Comparison of ENCODE assay signal across 9 mouse cellular contexts in genomic region chr2:73745647-73746374, GRCm38 (mm10). TPM values are rescaled to one million over a fixed set of nuclear protein-coding genes. Genes with fewer than 3 reads are reported as not detected.
DNase-seq lines count a peak whose midpoint lies in the region; ATAC-seq and TF ChIP-seq lines count a peak whose summit lies in the region.
"Had no signal": no experiment of that assay in that cellular context is flagged by ENCODE, and none has a peak within 500 bp of the region (broad histone marks: within the 10 kb centered on the region; RNA-seq: fewer than 3 reads in every experiment).

No protein-coding gene starts in this region.

- POLR2A ChIA-PET in Patski (lab: Charles Lee), result no interaction called here

- no peak for TF ChIP-seq POLR2A in cerebellum, adult 2 months (IDR thresholded peaks at IDR 0.05; ENCODE audit: borderline replicate concordance, insufficient read depth, low read length)

- peak; percentile 17; the same call in 1 of the 2 replicates for TF ChIP-seq CTCF in cerebellum, adult 2 months (IDR thresholded peaks at IDR 0.05; ENCODE audit: borderline replicate concordance, insufficient read depth, low read depth, low read length)
- TF ChIP-seq CTCF in Patski (IDR thresholded peaks at IDR 0.05), result peak; percentile 66
- peak; percentile 79 for TF ChIP-seq CTCF in lung, embryonic 14.5 days (IDR thresholded peaks at IDR 0.05; ENCODE audit: low read depth)

- H3K4me3 ChIP-seq in cerebellum, adult 2 months (replicated peaks; ENCODE audit: insufficient read depth, low read depth, low read length), result no peak overlapping the region
- no peak overlapping the region for H3K4me3 ChIP-seq in lung, embryonic 14.5 days (ENCODE audit: low read depth, low read length)
- H3K4me3 ChIP-seq: stomach, embryonic 15.5 days had no signal

- CTCF ChIA-PET in Patski (lab: Charles Lee), result interaction anchor here (0.6 to 2.7 kb wide), 23 partner anchors 10 to 199 kb away, joined by 3 to 22 read pairs (median 4); partner anchors contain the start of gene Chrna1

- no peaks in the 10 kb centered on the region for H3K9me3 ChIP-seq in lung, embryonic 14.5 days (ENCODE audit: low read depth, low read length)
- H3K9me3 ChIP-seq: stomach, embryonic 15.5 days had no signal

- H3K27ac ChIP-seq in cerebellum, adult 2 months (ENCODE audit: insufficient read depth, low read length), result no peak overlapping the region
- H3K27ac ChIP-seq in lung, embryonic 14.5 days (ENCODE audit: low read depth), result no peak overlapping the region
- H3K27ac ChIP-seq: stomach, embryonic 15.5 days had no signal

- no peak overlapping the region for H3K4me2 ChIP-seq in lung, embryonic 14.5 days
- H3K4me2 ChIP-seq: stomach, embryonic 15.5 days had no signal

- peak in 1 of 2 experiments; percentile 5 for DNase-seq in cerebellum, adult 2 months
- no peak for DNase-seq in cerebellum, adult 9-11 months
- peak; percentile 62 for DNase-seq in kidney, adult 9 months
- no peak for DNase-seq in kidney, adult 11 months
- no peak for DNase-seq in Patski (ENCODE audit: low read depth, low spot score)
- peak; percentile 81 for DNase-seq in lung, embryonic 14.5 days
- DNase-seq in neural tube, embryonic 10.5 days (ENCODE audit: extremely low spot score, low spot score), result no peak

- 47% methylated on average over 3 of the region's 3 CpGs for whole genome bisulfite sequencing in cerebellum, adult 2 months
- 39% methylated on average over 3 of the region's 3 CpGs for WGBS in lung, embryonic 14.5 days

- no peaks in the 10 kb centered on the region for H3K27me3 ChIP-seq in cerebellum, adult 2 months (ENCODE audit: control insufficient read depth, insufficient read depth, low read length)
- no peaks in the 10 kb centered on the region for H3K27me3 ChIP-seq in Patski
- no peaks in the 10 kb centered on the region for H3K27me3 ChIP-seq in lung, embryonic 14.5 days (ENCODE audit: insufficient read depth, low read length)
- H3K27me3 ChIP-seq: stomach, embryonic 15.5 days had no signal

- H3K4me1 ChIP-seq in cerebellum, adult 2 months (ENCODE audit: control insufficient read depth, insufficient read depth, low read length), result no peaks in the 10 kb centered on the region
- no peaks in the 10 kb centered on the region for H3K4me1 ChIP-seq in lung, embryonic 14.5 days (ENCODE audit: insufficient read depth)
- H3K4me1 ChIP-seq: stomach, embryonic 15.5 days had no signal

- ATAC-seq in Patski, result no peak
- ATAC-seq in lung, embryonic 14.5 days (ENCODE audit: insufficient read depth), result no peak; the same call in 1 of the 2 replicates
- no peak for ATAC-seq in monocyte, adult 5-6 weeks (replicated peaks; ENCODE audit: insufficient number of reproducible peaks, low FRiP score, low TSS enrichment, poor library complexity, severe bottlenecking)

- in situ Hi-C loops in Patski (cut with MboI; ENCODE audit: low pct_unique_long_range_greater_than_20kb), result loop anchor here (5.0 kb wide), 1 partner anchor 164 kb away; the partner anchor contains the start of gene Chrna1

- H3K36me3 ChIP-seq in lung, embryonic 14.5 days (ENCODE audit: insufficient read depth), result no peaks in the 10 kb centered on the region
- H3K36me3 ChIP-seq: stomach, embryonic 15.5 days had no signal

- no peak overlapping the region for H3K9ac ChIP-seq in lung, embryonic 14.5 days
- H3K9ac ChIP-seq: stomach, embryonic 15.5 days had no signal

RNA-seq across cellular contexts. Expression of gene Chn1, which starts 29.3 kb away (rescaled TPM):
- 258 and 288 TPM in 2 replicates for polyA plus RNA-seq in cerebellum, adult 2 months (2012; rRNA removed)
- polyA plus RNA-seq in Patski (2021), result 14.5 TPM
- polyA plus RNA-seq in lung, embryonic 14.5 days (2014; fragmentation: Nextera tagmentation; extraction: Ambion mirVana), result 56.4 and 57.6 TPM in 2 replicates
- total RNA-seq in monocyte, adult 5-6 weeks (2017), result 0.11 TPM in 1 of 3 replicates, not detected in the others

Comparison
In these comparisons a context has a peak if more than half of its experiments do, and no peak if none do; other contexts are left out.
1. DNase-seq: peak in kidney, adult 9 months (single experiment) and lung, embryonic 14.5 days (single experiment); none in cerebellum, adult 9-11 months (single experiment), kidney, adult 11 months (single experiment), Patski (single experiment) and neural tube, embryonic 10.5 days (single experiment).
2. CTCF ChIP-seq: peak in every context shown above with its lines; median percentile 79 in lung, embryonic 14.5 days; 66 in Patski; 17 in cerebellum, adult 2 months.